Mouse (Mus musculus) thymus, adult 18-20 months (tissue): Measurements from ENCODE around the gene Gxylt1.
"Not testable (repeated sequence)": the region's sequence is repeated elsewhere in the genome, so short reads cannot be mapped to it uniquely, and the experiment has no call there.

Source experiments
- DNase-seq, 2 experiments: peaks; one replicate each; pipeline ENCODE4 v3.0.0; 2022; ENCODE audit warnings: mixed read lengths in 2 of 2

Gxylt1 gene

DNA sequence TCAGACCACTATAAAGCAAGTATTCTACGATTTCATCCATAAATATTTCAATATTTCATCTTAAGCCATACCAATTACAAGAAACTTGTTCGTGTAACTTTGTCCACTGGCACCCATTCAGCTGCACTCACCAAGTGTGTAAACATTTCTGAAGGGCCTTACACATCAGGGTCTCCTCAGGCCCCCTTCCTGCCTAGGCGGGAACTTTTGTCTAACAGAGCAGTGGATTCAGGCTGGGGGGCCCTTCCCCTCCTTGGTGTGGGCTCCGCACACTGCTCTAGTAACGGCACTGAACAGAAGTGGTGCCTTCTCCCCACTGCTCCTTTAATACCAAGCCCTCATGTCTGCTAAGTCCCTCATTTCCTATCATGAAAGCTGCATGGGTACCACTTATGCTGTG, 12.7 kb downstream of the Gxylt1 start:
- no peak for DNase-seq

DNA sequence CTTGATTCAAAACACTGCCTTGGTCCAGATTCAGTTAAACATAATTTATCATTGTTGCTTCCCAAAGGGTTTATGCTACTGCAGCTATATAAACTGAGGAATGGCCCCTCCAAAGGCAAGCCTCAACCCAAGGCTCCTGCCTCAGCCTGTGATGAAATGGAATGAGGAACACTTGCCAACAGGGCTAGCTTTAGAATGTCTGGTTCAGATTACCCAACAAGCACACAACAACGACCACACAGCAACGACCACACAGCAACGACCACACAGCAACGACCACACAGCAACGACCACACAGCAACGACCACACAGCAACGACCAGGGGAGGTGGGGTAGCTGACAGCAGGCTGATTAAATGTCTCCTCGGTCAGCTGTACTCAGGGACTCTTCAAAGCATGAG, 15.0 kb downstream of the Gxylt1 start:
- no peak for DNase-seq

DNA sequence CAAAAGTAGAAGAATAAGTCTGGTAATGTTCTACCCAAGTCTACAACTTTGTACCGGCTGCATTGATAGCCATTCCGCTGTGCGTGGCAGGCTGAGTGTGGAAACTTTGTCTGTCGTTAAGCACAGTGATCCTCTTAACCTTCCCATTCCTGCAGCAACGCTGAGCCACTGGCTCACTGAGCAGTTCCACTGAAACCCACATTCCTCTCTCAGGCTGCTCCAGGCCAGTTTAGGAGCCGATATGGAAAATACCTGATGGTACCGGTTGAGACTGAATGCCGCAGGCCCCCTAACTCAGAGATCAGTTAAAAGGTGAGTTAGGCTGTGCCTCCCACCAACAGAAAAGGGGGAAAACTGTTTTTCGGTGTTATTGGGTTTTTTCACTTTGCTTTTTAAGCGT, 19.7 kb downstream of the Gxylt1 start:
- no peak for DNase-seq

DNA sequence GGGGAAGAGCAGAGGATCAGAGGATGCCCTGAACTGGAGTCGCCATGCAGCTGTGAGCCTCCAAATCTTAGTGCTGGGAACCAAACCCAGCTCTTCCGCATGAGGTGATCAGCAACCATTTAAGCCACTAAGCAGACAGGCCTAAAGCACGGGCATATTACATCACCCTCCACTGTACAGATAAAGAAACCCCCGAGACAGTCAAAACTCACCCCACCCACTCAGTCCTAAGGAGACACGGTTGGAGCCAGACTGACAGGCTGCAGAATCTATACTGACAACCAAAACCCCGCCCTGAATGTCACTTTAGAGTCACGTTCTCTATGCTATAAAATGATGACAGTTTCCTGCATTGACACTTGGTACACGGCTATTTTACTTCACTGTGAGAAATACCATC, 21.8 kb downstream of the Gxylt1 start:
- no peak for DNase-seq

DNA sequence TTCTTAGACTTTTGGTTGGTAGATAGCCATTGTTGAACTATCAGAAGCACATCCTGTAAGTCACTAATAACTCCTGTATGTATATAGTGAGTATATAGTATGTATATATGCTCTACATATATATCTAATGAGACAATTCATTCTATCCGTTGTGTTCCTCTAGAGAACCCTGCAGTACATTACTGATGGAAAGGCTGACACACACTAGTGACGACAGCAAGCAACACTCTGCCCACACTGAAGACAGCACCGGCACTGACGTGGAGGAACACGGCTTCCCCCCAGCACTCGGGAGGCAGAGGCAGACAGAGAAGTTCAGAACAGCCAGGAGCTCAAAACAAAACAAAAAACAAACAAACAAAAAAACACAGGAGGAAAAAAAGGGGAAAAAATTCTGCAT, 22.6 kb downstream of the Gxylt1 start:
- no peak for DNase-seq

DNA sequence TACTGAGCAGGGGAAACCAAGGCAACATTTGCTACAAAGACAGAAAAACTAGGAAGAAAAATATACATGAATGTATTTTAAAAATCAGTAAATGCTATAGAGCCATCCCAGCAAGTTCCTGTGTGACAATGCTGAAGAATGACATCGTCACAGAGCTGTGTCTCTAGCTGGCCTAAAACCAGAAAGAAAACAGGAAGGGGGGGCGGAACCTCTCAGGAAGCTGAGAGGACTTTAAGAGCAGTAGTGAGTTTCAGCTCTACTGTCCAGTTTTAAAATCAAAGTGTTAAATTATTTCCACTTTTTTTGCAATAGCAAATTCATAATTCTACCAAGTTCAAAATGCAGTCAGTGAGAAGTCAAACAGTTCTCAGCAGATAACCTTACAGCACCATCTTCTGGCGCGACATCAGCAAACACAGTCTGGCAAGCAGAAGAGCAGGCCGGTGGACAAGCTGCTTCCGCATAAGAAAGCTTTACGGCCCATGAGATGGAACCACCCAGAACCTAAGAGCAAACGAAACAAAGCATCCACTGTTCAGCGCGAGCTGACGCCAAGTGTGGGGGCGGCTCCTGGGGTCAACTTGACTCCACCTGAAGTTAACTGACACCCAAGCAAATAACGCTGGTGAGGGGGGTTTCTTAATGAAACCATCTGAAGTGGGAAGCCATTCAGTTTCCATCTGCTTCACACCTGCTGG, 23.3 kb downstream of the Gxylt1 start:
- DNase-seq: no peak

DNA sequence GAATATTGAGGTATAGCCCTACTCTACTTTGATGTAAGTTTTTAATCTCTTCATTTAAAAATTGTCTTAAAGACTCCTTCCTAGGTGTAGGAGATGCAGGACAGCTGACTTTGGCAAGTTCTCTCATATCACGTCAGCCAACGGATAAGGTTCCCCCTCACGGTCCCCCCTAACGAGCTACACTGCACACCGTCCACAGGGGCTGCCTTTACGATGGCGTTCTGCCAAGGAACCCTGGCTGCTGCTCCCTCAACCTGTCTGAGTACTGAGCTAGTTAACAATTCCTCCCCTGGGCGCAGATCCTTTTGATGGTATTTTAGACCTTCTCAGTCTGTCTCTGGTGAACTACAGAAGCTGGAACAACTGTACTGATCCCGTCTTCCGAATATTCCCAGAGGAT, 31.8 kb downstream of the Gxylt1 start:
- no peak for DNase-seq

DNA sequence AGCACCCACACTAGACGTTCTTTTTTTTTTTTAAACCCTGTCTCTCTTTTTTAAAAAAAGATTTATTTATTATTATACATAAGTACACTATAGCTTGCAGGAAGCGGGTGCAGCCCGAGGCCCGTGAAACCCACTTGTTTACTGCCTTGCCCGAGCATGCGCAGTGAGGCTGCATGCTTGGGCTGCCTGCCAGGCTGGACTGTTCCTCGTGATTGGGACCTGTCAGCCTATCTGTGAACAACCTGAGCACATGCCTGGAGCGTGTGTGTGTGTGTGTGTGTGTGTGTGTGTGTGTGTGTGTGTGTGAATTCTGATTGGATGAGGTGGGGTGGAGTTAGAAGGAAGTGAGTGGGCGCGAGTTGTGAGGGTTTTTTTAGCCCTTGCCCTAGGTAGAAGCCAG, 38.5 kb downstream of the Gxylt1 start:
- not testable (repeated sequence) for DNase-seq

DNA sequence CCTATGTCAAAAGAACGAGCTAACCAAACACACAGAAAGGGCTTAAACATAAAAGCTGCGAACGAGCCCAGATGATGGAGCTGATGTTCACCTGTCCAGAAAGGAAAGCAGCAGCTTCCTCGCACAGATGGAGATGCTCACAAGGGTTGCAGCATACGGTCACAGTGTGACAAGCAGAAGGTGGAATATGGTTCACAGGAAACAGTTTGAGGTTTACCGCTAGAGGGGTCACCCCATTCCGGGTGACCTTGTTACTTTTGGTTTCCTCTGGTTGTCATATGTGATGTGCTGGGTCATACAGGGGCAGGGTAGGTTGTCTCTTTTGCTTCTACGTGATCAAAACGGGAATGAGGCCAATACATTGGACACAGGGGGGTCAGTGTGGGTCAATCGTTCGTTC, 46.0 kb downstream of the Gxylt1 start:
- DNase-seq: no peak

DNA sequence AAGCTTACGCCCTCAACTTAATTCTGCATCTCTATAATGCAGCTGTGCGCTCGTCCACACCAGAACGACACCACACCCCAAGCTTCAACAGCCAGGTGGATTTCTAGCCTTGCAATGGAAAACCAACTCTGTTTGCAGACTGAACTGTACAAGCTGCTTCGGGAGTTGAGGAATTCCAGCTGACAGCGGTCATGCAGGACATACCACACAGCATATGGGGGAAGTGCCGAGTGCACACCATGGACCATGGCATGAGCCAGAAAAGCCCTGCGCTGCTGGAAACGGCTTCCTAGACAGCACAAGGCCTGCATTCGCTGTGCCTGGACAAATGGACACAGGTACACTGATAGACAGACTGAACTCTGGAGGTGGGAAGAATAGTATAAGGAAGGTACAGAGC, 46.6 kb downstream of the Gxylt1 start:
- no peak for DNase-seq

DNA sequence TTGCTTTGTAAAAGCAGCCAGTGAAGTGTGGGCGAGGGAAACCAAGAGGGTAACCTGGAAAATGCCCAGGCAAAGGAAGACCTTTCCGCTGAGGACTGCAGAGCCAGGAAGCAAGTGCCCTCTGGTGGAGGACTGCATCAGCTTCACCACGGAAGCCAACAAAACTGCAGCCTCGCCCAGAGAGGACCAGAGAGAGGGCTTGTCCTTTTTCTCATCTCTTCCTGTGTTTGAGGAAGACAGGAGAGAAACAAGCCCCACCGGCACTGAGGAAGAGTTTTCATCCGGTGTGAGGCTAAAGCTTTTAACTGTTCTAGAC, 47.3 kb downstream of the Gxylt1 start:
- no peak for DNase-seq

DNA sequence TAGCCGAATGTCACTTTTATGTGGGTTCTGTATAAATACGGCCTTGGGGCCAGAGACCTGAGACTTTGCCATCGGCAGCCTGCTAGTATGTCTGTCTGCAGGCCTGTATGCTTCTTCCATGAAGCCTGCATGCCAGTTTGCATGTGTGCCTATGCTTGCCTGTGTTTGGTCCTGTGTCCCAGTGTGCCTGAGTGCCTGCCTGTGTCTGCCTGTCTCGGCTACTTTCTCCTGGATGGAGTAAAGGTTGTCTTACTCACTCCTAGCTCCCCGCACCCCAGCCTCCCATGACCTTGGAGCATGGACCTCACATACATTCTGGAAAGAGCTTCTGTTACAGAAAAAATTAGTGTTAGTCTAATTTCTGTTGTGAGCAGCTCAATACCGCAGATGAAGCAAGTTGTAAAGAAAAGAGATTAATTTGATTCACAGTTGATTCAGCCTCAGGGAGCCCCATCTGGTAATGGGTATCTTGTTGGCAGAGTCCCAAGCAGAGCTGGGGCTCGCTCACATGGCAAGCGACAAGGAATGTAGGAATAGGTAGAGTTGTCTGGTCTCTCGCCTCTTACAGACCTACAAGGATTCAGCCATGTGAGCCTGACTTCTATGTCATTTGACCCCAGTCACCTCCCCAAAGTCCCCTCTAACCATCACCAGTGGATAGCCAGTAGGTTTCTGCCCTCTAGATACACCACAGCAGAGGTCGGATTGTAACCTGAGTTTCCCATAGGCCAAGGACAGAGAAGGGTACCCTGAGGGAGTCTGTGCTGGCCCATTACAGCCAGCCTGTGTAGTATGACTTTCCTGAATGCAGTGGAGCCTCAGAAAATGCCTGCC, 47.8 kb downstream of the Gxylt1 start:
- no peak for DNase-seq

DNA sequence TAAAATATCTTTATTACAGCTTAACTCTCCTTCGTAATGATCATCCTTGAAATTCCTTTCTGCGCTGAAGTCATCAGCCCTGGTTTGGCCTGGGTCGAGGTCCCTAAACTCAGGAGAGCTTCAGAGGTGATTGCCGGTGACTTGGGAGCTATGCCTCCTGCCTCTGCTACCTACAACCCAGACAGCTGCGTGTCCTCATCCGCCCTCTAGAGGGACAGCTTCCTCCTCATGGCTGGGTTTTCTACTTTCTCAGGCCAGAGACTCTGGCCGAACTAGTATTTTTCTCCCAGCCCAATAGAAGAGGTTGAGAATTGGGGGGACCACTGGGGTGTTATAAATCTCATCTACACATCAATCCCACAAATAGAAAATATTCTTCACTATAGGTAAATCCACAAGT, 52.5 kb downstream of the Gxylt1 start:
- no peak for DNase-seq

DNA sequence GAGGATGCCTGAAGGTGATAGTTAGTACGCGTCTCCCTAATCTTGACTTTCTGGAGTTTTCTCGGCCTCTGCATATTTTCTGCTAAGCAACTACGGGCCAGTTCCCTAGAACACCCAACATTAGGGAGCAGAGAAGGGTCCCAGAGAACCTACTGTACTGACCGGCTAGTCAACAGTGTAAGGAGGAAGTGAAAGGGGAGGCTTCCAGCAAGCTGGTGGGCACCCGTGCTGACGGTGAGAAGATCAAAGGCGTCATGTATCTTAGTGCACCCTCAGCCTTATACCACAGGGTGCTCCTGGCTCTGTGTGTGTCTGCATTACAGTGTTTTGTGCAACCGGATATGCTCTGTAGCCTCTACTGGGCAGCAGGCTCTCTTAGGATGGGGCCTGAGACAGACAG, 62.4 kb downstream of the Gxylt1 start:
- DNase-seq: no peak

DNA sequence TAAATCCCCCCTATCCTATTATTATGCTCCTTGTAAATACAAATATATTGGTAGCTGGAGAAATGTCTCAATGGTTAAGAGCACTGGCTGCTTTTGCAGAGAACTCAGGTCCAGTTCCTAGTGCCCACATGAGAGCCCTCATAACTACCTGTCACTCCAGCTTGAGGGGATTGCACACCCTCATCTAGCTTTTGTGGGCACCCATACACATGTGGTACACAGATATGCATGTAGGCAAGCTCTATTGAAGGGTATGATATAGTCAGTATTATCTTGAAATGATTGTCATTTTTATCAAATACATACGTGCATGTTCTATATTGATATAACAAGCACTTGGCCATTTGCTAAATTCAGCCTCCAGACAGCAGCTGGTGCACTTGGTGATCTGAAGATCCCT, 70.1 kb downstream of the Gxylt1 start:
- DNase-seq: no peak

DNA sequence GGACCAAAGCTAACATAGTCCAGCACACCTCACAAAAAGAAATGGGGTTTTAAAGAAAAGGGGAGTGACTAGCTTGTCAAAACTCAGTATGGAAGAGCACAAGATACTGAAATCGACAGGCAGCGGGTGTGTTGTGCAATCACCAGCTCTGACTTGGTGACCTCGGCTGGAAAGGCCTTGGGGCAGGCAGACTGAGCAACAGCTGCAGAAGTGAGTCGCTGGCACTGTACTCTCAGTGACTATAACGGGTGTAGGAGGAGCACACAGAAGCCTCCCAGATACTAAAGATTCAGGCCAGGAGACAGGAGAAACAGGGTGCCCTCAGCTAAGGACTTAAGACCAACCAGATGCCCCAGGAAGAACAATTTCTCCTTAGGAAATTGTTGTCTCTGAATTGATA, 73.0 kb downstream of the Gxylt1 start:
- DNase-seq: no peak

DNA sequence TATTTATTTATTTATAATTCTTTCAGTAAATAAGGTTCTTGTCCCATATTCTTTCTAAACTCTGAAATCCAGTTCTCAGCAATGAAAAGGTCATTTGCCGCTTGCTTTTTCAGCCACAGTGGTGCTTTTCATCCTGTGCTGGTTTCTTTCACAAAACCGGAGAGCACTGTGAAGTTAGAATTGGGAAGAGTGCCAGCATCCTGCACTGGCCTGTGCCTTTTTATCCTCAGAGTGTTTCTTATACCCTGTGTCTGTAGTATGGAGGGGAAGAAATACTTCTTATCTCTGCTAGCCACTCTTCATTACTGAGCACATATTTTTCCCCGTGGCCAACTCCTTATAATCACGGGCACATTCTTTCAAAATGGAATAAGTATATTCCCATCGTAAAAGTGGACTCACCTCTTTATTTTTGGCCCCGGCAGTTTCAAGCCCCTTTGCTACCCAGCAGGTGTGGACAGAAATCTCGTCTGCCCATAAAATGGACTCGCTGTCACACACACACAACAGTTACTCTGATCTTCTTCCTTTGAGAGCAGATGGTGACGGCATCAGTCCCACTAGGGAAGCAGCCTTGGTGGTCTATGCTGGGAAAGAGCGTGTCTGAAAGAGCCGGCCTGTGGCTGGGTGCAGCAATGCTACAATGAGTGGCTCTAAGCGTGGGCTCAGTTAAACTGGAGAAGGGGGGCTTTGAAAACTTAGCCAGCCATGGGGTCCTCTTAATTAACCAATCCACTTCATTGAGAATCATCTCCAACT, 83.4 kb downstream of the Gxylt1 start:
- no peak for DNase-seq
